Mouse (Mus musculus): ENCODE measurements around the gene Urm1. TPM values are rescaled to one million over a fixed set of nuclear protein-coding genes. Genes with fewer than 3 reads are reported as not detected.
A peak's percentile ranks its signal among the peaks of the same experiment; 100 is the strongest.
"Not testable (repeated sequence)": the region's sequence is repeated elsewhere in the genome, so short reads cannot be mapped to it uniquely, and the experiment has no call there.

Gene Urm1
- total RNA-seq, 2 experiments from 2014 or later = 57.0 to 63.4 TPM

DNA sequence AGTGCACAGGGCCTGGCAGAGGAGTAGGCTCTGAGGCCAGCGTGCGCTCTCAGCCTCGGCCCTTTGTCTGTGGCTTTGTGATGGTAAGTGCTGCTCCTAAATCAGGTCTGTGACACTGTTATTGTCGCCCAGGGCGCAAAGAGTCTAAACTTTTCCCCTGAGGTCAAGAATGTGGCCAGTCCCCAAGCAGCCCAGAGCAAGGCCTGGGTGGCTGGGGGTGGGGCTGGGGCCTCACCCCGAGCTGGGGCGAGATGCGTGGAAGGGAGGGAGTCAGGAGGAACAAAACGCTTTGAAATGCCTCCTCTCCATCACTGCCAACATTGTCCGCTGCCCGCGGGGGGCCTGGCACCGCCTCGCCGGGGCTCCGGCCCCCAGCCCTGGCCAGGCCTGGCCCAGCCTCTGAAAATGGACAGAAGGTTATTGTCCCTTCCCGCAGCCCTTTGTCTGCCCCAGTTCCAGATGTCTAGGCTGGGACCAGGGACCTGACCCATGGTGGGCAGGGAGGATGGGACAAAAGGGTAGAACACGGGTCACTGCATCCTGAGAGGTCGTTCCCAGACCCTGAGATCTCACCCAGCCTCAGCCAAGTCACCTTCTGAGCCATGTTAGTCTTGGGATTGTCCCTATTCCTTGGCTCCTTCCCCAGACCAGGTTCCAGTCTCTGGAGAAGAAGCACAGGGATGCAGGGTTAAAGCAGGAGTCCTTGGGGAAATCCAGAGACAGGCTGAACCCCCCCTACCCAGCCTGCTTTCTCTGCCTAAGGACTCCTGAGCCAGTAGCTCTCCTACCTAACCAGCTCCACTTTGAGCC is 36.8 kb downstream of the Urm1 start:
- no peak for DNase-seq (ENCODE audit: low spot score in 2 of 2)
- intact Hi-C loops (cut with DNase I) = loop anchor here (5.0 kb wide), 1 partner anchor 39 kb away; no protein-coding TSS in a partner anchor

DNA sequence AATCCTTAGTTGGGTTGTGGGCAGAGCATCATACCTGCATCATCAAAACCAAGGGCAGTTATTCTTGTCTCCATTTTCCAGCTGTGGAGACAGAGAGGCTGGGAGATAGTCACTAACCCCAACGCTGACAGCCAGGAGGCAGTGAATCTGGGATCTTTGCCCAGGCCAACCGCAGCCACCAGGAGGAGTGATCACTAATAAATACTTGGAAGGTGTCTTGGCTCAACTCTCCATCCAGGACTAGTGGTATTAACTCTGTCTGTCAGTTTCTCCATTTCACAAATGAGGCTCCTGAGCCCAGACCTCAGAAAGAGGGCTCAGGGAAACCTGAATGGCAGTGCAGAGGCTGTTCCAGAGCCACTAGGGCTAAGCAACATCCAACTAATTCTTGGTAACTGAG is 37.5 kb downstream of the Urm1 start:
- intact Hi-C loops (cut with DNase I) = loop anchor here (5.0 kb wide), 1 partner anchor 40 kb away; no protein-coding TSS in a partner anchor
- DNase-seq (ENCODE audit: low spot score in 2 of 2) = no peak

DNA sequence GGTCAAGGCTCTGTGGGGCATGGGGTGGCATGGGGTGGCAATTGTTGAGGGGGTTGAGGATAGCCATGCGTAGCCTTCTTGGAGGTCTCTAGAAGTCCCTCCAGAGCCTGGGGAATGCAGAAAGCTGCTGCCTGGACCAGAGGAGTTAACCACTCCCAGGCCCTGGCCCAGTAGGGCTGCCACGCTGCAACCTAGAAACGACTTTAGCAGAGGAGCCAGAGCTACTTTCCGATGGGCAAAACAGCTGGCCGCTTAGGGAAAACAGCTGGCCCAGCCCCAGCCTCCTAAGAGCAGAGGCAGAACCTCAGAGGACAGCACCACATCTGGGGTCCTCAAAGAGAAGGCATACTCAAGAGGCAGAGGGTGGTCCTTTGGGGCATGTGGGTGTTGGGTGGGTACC is 38.1 kb downstream of the Urm1 start:
- no peak for DNase-seq (ENCODE audit: low spot score in 2 of 2)
- intact Hi-C loops (cut with DNase I) = loop anchor here (5.0 kb wide), 1 partner anchor 41 kb away; no protein-coding TSS in a partner anchor

DNA sequence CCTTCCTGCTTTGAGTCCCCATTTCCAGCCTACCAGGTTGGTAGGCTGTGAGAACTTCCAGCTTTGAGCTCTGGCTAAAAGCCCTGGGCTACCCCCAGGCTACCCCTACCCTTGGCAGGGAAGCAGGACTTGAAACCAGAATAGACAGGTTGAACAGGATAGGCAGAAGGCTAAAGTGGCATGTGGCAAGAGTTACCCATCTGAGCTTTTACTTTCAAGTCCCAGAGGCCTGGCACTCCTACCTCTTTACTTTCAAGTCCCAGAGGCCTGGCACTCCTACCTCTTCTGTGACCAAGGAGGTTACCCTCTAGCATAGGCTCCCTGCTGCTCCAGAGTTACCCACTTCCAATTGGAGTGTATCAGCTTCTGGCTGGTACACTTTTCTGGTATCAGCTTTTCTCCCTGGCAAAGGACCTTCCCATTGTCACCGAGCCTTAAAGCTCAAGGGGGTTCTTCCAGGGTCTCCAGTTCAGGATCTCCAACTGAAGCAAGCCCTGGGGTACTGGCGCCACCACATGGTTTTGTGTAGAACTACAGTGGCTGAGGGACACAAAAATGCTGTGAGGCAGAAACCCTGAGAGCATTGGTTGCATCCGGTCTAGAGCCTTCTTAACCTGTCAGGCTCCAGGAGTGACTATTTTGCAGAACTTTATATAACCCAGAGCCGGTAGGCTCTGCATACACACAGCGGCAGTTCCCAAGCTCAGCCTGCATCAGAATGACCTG is 39.0 kb downstream of the Urm1 start:
- DNase-seq (ENCODE audit: low spot score in 2 of 2) = no peak
- intact Hi-C loops (cut with DNase I) = loop anchor here (5.0 kb wide), 1 partner anchor 42 kb away; no protein-coding TSS in a partner anchor

DNA sequence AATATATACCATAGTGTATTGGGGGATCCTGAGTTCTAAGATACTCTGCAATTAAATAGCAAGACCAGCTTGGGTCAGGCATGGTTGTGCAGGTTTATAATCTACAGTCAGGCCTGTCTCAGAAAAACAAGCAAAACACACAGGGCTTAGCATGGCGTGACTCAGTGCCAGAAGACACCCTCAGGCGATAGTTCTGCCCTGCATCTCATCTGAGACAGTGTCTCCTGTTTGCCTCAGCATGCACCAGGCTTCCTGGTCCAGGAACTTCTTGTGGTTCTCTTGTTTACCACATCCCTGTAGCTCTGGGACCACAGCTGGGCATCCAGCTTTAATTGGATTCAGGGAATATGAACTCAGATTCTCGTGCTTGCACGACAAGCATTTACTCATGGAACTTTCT is 45.2 kb downstream of the Urm1 start:
- intact Hi-C loops (cut with DNase I) = no loop called here
- no peak for DNase-seq (ENCODE audit: low spot score in 2 of 2)

DNA sequence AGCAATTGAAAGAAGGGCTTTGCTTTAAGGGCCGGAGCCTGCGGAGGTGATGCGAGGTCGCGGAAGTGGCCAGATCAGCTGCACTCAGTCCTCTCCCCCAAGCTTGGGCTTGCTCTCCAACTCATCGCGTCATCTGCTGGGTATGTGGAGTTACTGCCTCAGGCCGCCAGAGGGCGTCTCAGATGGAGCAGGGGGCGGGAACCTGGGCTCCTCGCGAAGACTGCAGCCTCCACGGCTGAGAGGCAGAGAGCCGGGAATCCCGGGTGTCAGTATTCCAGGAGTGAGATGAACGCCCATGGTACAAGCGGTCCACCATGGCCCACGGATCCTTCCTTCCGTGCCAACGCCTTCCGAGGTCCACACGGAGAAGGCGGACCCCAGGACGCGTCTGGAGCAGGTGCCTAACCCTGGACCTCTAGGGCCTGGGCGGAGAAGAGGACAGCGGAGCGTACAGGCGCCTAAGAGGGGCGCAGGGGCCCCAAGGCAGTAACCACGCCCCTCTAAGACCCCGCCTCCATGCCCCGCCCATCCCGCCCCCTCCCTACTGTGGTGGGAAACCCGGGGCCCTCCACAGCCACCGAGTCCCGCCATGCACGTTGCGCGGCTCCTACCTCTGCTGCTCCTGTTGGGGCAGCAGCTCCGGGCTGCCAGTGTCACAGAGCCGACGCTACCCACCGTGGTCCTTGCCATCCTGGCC is 49.2 kb downstream of the Urm1 start, which contains the start of gene Cercam:
TSS of gene Cercam (plus strand) at position 216 of the 697 bp plus-strand sequence.
- DNase-seq (ENCODE audit: low spot score in 2 of 2) = peak; percentile 81
- intact Hi-C loops (cut with DNase I) = loop anchor here (2.0 kb wide), 1 partner anchor 20 kb away; the partner anchor contains the start of gene Odf2

DNA sequence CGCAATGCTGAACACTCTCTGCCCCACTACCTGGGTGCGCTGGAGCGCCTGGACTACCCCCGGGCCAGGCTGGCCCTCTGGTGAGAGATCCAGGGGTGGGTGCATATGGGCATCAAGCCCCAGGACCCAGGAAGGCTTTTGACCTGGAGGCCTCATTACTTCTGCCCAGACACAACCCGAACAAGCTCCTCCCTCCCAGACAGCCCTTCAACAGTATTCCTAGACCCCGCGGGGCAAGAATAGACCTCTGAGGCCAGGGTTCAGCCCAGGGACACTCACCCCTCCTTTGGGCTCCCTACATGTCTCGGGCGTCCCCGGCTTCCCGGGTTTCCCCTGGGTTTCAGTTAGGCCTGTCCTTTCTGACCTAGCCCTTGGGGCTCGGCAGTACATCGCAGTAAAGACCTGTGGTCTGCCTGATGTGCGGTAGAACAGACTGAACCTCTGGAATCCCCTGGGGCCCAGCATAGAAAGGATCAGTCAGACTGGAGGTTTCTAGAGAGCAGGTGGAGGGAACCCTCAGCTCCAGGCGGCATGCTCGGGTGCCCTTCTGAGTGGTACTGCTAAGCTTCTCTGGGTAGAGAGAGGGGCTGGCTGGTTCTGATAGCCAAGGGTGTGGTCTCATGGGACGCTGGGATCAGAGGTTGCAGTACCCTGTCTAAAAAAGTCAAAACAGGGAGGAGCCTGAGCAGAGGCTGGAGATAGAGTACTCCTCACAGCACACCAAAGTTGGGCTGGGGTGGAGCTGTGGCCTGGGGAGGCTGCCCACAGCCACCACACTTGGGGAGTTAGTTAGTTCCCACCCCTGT is 50.0 kb downstream of the Urm1 start:
- DNase-seq (ENCODE audit: low spot score in 2 of 2) = no peak
- intact Hi-C loops (cut with DNase I) = loop anchor here (2.0 kb wide), 1 partner anchor 19 kb away; the partner anchor contains the start of gene Odf2

DNA sequence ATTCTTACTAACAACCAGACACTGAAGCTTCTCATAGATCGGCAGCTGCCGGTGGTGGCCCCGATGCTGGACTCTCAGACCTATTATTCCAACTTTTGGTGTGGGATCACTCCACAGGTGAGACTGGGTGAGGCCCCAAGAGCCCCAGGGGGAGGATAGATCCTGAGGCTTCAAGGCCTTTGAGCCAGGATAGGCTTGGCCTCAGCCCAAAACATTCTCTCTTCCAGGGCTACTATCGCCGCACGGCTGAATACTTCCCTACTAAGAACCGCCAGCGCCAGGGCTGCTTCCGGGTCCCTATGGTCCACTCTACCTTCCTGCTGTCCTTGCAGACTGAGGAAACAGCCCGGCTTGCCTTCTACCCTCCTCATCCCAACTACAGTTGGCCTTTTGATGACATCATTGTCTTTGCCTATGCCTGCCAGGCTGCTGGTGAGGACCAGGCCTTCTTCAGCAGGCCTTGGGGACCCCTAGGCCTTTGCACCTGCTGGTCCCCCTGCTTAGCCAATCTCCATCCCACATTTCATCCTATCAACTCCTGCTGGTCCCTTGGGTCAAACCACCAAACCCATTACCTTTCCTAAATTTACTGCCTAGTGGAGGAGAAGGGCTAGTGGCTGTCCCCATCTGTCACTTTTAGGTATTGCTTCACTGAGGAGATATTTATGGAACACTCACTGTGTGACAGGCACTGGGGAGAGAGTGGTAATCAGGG is 52.9 kb downstream of the Urm1 start:
- intact Hi-C loops (cut with DNase I) = no loop called here
- DNase-seq (ENCODE audit: low spot score in 2 of 2) = no peak

DNA sequence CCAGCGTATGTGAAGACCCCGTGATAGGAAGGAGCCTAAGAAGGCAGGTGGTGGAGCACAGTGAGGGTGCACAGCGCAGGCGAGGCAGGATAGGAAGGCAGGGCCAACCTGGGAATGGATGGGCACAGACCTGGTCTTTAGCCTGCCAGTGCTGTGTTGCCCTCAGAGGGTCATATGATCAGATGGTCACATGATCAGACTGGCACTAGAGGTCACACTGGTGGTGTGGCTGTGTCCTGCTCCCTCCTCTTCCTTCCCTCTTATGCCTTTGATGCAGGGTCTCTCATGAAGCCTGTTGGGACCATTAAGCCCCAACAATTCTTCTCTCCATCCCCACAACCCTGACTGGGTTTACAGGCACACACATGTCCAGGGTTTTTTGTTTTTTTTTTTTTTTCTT is 53.9 kb downstream of the Urm1 start:
- intact Hi-C loops (cut with DNase I) = no loop called here
- no peak for DNase-seq (ENCODE audit: low spot score in 2 of 2)

DNA sequence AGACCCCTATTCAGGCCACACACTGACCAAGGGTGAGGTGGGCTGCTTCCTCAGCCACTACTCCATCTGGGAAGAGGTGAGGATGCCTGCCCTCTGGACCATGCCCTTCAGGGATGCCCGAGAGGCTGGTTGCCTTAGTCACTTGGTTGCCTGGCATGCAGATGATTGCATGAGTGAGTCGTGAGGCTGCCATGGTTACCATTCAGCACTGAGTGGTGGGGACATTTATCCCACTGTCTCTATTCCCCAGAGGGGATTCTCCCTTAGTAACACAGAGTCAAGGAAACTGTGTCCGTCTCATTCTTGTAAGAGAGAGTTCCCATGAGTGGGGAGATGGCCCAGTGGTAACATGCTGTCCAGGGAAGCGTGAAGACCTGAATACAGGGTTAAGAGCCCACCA is 58.2 kb downstream of the Urm1 start:
- intact Hi-C loops (cut with DNase I) = no loop called here
- DNase-seq (ENCODE audit: low spot score in 2 of 2) = no peak

DNA sequence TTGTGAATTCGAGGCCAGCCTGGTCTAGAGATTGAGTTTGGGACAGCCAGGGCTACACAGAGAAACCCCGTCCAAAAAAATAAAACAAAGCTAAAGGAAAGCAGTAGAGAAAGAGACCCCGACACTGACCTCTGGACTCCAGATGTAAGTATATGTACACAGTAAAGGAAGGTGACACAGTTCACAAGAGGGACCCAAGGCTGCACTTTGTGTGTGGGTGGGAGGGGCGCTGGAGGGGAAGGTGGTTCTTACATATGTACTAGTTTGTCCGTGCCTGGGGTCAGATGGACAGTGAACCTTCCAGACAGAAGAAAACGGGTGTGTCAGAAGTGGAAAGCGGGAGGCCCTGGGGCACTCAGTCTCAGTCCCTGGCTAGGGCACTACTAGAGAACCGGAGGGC is 59.3 kb downstream of the Urm1 start:
- DNase-seq (ENCODE audit: low spot score in 2 of 2) = no peak
- intact Hi-C loops (cut with DNase I) = no loop called here

DNA sequence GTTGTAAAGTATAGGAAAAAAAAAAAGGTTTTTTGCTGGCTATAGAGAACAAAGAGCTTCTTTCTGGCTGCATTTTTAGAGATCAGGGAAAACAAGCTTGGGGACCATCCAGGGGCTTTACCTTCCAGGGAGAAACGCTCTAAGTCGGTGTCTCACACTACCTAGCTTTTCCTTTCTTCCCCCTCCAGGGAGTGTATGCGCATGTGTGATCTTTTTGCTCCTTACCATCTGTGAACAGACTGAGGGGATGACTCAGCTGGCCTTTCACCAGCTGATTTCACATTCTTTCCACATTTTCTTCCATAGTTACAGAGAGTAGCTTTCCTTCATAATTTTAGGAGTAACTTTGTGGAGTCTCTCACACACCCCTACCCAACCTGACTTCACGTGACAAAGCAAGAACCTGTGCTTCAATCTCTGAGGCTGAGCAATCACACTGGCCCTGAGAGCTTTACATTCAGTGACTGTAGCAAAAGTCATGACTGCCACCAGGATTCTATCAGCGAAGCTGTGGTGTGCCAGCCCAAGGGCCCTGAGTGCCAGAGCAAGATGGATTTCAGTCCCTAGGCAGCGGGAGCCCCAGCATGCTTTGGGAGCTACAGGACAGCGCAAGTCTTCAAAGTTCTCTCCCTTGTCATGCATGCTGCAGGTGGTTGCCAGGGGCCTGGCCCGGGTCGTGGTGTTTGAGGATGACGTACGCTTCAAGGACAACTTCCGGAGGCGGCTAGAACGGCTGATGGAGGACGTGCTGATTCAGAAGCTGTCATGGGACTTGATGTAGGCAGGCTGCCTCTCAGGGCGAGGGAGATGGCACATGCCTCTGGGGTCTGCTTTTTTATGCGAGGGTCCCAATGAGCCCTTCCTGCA is 60.3 kb downstream of the Urm1 start:
- peak; percentile 38 to 54 for DNase-seq (ENCODE audit: low spot score in 2 of 2)
- intact Hi-C loops (cut with DNase I) = no loop called here

DNA sequence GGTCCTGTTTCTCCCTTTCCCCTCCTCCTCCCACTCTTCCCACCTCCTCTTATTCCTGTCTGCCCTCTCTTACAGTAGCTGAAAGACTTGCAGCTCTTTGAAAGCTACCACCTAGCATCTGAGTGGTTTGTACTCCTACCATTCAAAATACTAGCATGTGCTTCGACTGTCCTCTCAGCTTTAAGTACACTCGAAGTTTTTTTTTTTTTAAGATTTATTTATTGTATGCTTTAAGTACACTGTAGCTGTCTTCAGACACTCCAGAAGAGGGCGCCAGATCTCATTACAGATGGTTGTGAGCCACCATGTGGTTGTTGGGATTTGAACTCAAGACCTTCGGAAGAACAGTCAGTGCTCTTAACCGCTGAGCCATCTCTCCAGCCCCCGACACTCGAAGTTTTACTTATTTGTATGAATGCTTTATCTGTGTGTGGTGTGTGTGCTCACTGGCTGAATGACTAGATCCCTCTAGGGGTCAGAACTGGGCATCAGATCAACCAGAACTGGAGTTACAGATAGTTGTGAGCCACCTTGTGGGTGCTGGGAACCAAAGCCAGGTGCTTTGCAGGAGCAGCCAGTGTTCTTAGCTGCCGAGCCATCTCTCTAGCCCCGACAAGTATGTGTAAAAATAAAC is 66.9 kb downstream of the Urm1 start:
- intact Hi-C loops (cut with DNase I); DNase-seq (ENCODE audit: low spot score in 2 of 2): not testable (repeated sequence)

DNA sequence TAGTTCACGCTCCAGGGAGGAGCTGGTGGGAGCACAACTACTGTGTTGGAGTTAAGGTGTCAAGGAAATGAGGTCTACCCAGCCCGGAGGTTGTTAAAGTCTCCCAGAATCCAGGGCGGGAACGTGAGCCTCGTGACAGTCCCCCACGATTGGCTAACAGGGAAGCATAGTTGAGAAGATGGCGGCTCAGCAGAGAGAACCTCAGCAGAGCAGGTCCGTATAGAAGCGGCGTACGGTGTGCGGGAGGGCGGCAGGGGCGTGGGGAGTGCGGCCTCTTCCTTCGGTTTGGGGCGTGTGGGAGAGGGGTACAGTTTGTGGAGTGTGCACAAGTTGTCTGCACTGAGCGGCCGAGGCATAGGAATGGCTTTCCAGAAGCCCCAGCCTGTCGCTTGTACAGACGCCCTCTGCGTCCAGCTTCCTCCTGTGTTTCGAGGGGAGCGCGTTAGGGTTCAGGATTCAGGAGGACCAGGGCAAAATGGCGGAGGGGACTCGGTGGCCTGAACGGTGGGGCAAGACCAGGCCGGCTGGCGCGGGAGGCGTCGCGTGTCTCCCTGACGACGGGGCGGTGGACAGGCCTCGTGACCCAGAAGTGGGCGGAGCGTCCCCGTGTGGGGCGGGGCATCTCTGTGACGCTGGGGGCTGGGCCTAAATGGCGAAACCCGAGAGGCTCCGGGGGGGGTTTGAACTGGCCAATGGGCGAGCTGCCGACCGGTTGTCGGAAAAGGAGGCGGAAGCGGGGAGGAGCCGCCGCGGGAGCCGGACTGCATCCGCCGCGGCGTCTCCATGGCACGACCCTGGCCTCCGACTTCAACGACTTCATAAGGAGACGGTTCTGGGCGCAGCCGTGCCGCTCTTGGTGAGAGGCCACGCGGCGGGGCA is 69.4 kb downstream of the Urm1 start, which contains the start of gene Odf2:
TSS of gene Odf2 (plus strand) at position 156 of the 879 bp plus-strand sequence.
- DNase-seq (ENCODE audit: low spot score in 2 of 2) = peak; percentile 99
- intact Hi-C loops (cut with DNase I) = loop anchor here (2.0 kb wide), 1 partner anchor 21 kb away; the partner anchor contains the start of gene Cercam

DNA sequence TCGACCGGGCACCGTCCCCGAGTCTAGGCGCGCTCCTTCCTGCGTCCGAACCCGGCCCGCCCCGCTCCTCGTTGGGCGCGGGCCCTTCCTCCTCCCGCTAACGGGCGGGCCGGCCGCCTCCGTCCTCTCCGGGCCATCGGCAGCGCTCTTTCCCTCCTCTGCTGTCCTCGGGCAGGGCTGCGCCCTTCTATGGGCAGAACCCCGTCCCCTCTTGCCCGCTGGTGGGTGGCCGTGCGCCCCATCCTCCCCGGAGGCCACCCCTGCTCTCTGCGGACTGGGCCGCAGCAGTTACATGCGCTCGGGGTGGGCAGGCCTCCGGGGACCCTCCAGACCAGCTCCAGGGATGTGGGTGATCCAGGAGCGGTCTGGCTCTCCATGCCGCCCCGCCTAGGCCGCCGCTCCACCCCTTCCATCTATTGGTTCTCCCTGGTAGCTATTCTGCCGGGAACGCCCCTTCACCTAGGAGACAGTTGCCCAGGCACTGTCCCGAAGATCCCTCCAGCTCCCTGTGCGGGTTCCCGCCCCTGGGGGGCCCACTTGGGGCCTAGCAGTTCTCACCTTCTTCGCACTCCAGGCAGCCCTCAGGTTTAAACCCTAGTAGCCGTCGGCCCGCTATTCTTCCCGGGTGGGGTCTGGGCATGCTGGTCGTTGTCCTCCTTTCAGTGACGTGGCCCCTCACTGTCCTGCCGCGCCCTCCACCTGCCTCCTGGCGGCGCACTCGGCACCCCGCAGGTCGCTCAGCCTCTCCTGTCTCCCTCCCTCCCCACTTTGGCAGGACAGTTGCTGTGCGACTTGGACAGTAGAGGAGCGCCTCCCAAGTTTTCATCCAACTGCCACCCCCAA is 70.3 kb downstream of the Urm1 start:
- intact Hi-C loops (cut with DNase I) = loop anchor here (2.0 kb wide), 1 partner anchor 21 kb away; the partner anchor contains the start of gene Cercam
- peak; percentile 80 to 83 for DNase-seq (ENCODE audit: low spot score in 2 of 2)
